Mouse (Mus musculus): Measurements from ENCODE around the gene Clcn7.

GRCm38 (mm10) chr17:25139960-25140359 lies 6.8 kb downstream of the Clcn7 start:
- TF ChIP-seq CTCF (IDR thresholded peaks at IDR 0.05; ENCODE audit: borderline replicate concordance, insufficient read depth, low read length) (no peak), POLR2A (IDR thresholded peaks at IDR 0.05; ENCODE audit: low read depth, low read length) (no peak)

Measured in embryonic fibroblast, embryonic 13.5 days (primary cell).